Mouse (Mus musculus): ENCODE measurements around the gene Cldn3.

GRCm38 (mm10) chr5:135001309-135001708 is 15.3 kb downstream of the Cldn3 start:
- no peak for TF ChIP-seq POLR2A (IDR thresholded peaks at IDR 0.05; ENCODE audit: control insufficient read depth, extremely low read depth, insufficient read depth, low read length, poor library complexity)
- peak; percentile 41; the same call in 1 of the 2 replicates for TF ChIP-seq CTCF (IDR thresholded peaks at IDR 0.05; ENCODE audit: borderline replicate concordance, control insufficient read depth, extremely low read depth, insufficient read depth, low read length, poor library complexity)

Data from thymus, adult 2 months (tissue).